19 mouse cellular contexts compared by ENCODE assay signal in the genomic region with DNA sequence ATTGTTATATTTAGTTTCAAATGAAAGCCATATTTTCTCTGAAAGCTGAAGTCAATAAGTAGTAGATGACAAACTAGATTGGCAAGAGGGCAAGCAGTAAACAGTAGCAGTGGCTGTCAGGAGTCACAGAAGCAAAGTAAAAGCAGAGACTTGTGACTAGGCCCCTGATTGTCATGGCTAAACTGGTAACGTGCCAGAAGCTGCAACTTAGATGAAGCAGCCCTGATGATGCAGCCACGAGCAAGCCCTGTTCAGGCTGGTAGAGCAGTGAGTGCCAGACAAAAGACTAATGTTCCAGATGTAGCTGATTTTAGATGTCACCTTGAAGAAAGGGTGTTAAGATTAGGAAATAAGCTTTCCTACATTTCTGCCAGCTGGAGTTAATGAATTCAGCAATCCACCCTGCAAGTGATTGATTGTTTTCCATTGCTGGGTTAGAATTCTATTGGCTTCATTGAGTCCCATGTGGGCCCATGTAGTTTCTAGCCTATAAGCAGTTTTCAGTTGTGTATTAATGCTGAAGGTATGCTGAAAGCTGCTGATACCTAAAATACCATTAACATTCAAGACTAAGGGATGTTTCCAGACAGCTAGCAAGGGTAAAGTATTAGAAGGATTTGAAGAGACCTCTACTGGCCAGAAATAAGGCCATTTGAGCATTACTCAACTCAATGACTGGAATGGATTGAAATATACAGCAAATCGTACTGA. TPM values are rescaled to one million over a fixed set of nuclear protein-coding genes. Genes with fewer than 3 reads are reported as not detected.
A peak's percentile ranks its signal among the peaks of the same experiment; 100 is the strongest.
DNase-seq lines count a peak whose midpoint lies in the region; ATAC-seq and TF ChIP-seq lines count a peak whose summit lies in the region.
"Had no signal": no experiment of that assay in that cellular context is flagged by ENCODE, and none has a peak within 500 bp of the region (broad histone marks: within the 10 kb centered on the region; RNA-seq: fewer than 3 reads in every experiment).

No protein-coding gene starts in this region.

- peaks cover 5% of the 10 kb centered on the region for H3K36me3 ChIP-seq in heart, embryonic 15.5 days
- H3K36me3 ChIP-seq in liver, adult 2 months (ENCODE audit: control insufficient read depth, insufficient read depth, low read length), result peaks cover 11% of the 10 kb centered on the region
- H3K36me3 ChIP-seq: neural tube, embryonic 15.5 days had no signal

- 46% methylated on average over 3 of the region's 3 CpGs for WGBS in heart, embryonic 15.5 days
- WGBS in liver, adult 2 months, result 50% methylated on average over 3 of the region's 3 CpGs

- H3K27me3 ChIP-seq in heart, embryonic 15.5 days, result no peaks in the 10 kb centered on the region
- no peaks in the 10 kb centered on the region for H3K27me3 ChIP-seq in liver, adult 2 months (ENCODE audit: control insufficient read depth, insufficient read depth, low read length)
- H3K27me3 ChIP-seq in Patski, result no peaks in the 10 kb centered on the region
- H3K27me3 ChIP-seq: liver, embryonic 15.5 days; neural tube, embryonic 15.5 days had no signal

- no peaks in the 10 kb centered on the region for H3K9me3 ChIP-seq in heart, embryonic 15.5 days (replicated peaks)
- H3K9me3 ChIP-seq: limb, embryonic 10.5 days; liver, embryonic 15.5 days; neural tube, embryonic 15.5 days had no signal

- H3K4me1 ChIP-seq in heart, embryonic 15.5 days (replicated peaks), result peaks cover 14% of the 10 kb centered on the region
- H3K4me1 ChIP-seq in liver, adult 2 months (ENCODE audit: control insufficient read depth, insufficient read depth, low read length), result peaks cover 6% of the 10 kb centered on the region; the same call in 1 of the 2 replicates

- in situ Hi-C loops in Patski (cut with MboI; ENCODE audit: low pct_unique_long_range_greater_than_20kb), result no loop called here

- no peak overlapping the region for H3K9ac ChIP-seq in heart, embryonic 15.5 days
- no peak overlapping the region for H3K9ac ChIP-seq in liver, adult 2 months (ENCODE audit: low read depth, low read length)
- H3K9ac ChIP-seq: liver, embryonic 15.5 days; neural tube, embryonic 15.5 days had no signal

- peak overlapping the region; percentile 2; the same call in 1 of the 2 replicates for H3K27ac ChIP-seq in heart, embryonic 15.5 days
- H3K27ac ChIP-seq in liver, adult 2 months (replicated peaks; ENCODE audit: insufficient read depth, low read depth, low read length), result no peak overlapping the region
- H3K27ac ChIP-seq: limb, embryonic 10.5 days; liver, embryonic 15.5 days; macrophage; neural tube, embryonic 15.5 days had no signal

- TF ChIP-seq POLR2A in liver, adult 2 months (IDR thresholded peaks at IDR 0.05; ENCODE audit: extremely low read depth, insufficient read depth, low read length), result no peak

- CTCF ChIA-PET in Patski (lab: Charles Lee), result interaction anchor here (0.6 to 3.0 kb wide), 9 partner anchors 9 to 264 kb away, joined by 3 to 15 read pairs (median 3); no protein-coding TSS in a partner anchor

- no peak for TF ChIP-seq CTCF in liver, adult 2 months (IDR thresholded peaks at IDR 0.05; ENCODE audit: low read depth, low read length)
- peak; percentile 53 for TF ChIP-seq CTCF in Patski (IDR thresholded peaks at IDR 0.05)

- H3K4me2 ChIP-seq in heart, embryonic 15.5 days, result no peak overlapping the region
- H3K4me2 ChIP-seq: liver, embryonic 15.5 days; neural tube, embryonic 15.5 days had no signal

- POLR2A ChIA-PET in Patski (lab: Charles Lee), result interaction anchor here (0.6 to 1.2 kb wide), 2 partner anchors 13 to 405 kb away, joined by 3 read pairs; no protein-coding TSS in a partner anchor

- ATAC-seq in heart, embryonic 15.5 days (replicated peaks; ENCODE audit: insufficient number of reproducible peaks, insufficient read depth, low FRiP score, low read depth), result no peak
- ATAC-seq in Patski, result peak; percentile 48
- ATAC-seq: activated CD4-positive, CD25-positive, alpha-beta regulatory T cell, adult 4 months; forebrain, embryonic 14.5 days; intestine, embryonic 16.5 days had no signal

- H3K79me2 ChIP-seq in liver, adult 2 months (ENCODE audit: control insufficient read depth, insufficient read depth, low read length), result peaks cover 25% of the 10 kb centered on the region; the same call in 1 of the 2 replicates

- intact Hi-C loops in heart, postnatal 14 days (cut with DNase I), result no loop called here

- no peak for DNase-seq in heart, postnatal 14 days
- peak; percentile 28 for DNase-seq in liver, adult 2 months (ENCODE audit: extremely low read depth, low read depth, low spot score)
- DNase-seq in liver (no peak), 416B (ENCODE audit: low read depth) (peak; percentile 34), Patski (ENCODE audit: low read depth, low spot score) (no peak)
- no peak for DNase-seq in left cerebral cortex, adult 11 months (ENCODE audit: low spot score)
- DNase-seq: cerebellum, postnatal 10 days; heart, adult 11 months; kidney, postnatal 36 days; retina, postnatal 1 day; thymus, adult 2 months had no signal

- H3K4me3 ChIP-seq in heart, embryonic 15.5 days, result no peak overlapping the region
- no peak overlapping the region for H3K4me3 ChIP-seq in liver, adult 2 months (ENCODE audit: insufficient read depth, low read depth, low read length)
- H3K4me3 ChIP-seq: limb, embryonic 10.5 days; liver, embryonic 15.5 days; neural tube, embryonic 15.5 days had no signal

RNA-seq across cellular contexts. Expression of gene Slc30a9, which starts 5.2 kb away (rescaled TPM):
- 108 and 129 TPM in 2 replicates for polyA plus RNA-seq in heart, embryonic 15.5 days (2015; fragmentation: Nextera tagmentation; extraction: Ambion mirVana)
- total RNA-seq in heart, postnatal 14 days (2021), result 100 to 1,000 TPM; 161 to 167 TPM
- total RNA-seq in liver, adult 2 months (2014; rRNA removed), result 34.8 and 35.0 TPM in 2 replicates
- 18.9 and 19.2 TPM in 2 replicates for polyA plus RNA-seq in liver, adult 2 months (2012; rRNA removed)
- polyA plus RNA-seq in Patski (2021), result 139 TPM

RNA-seq across cellular contexts. Expression of gene Tmem33, which starts 51.6 kb away (rescaled TPM):
- polyA plus RNA-seq in heart, embryonic 15.5 days (2015; fragmentation: Nextera tagmentation; extraction: Ambion mirVana), result 46.4 and 47.0 TPM in 2 replicates
- 10 to 100 TPM; 43.1 to 45.4 TPM for total RNA-seq in heart, postnatal 14 days (2021)
- 35.8 and 49.9 TPM in 2 replicates for total RNA-seq in liver, adult 2 months (2014; rRNA removed)
- polyA plus RNA-seq in liver, adult 2 months (2012; rRNA removed), result 169 and 198 TPM in 2 replicates
- polyA plus RNA-seq in Patski (2021), result 110 TPM

Comparison
In these comparisons a context has a peak if more than half of its experiments do, and no peak if none do; other contexts are left out.
1. DNase-seq: peak in liver, adult 2 months (single experiment) and 416B (single experiment); none in heart, postnatal 14 days (0 of 2), liver (single experiment), Patski (single experiment) and left cerebral cortex, adult 11 months (single experiment).